Mouse (Mus musculus) liver, adult 2 months (tissue): ENCODE measurements at regions not wholly inside any gene's neighbourhood (a gene's known extent, or its start where the extent isn't known, plus 50 kb on each side); places are given as distances from the start of the nearest gene placed in this dataset.

ENCODE experiments used
- CTCF ChIP-seq: fragments of 200-500 bp; IDR thresholded peaks from 2 replicates; pipeline ENCODE4 v1.5.1; 2011; ENCODE audit warnings: low read depth, low read length, control low read depth
- POLR2A ChIP-seq: fragments of 200-500 bp; IDR thresholded peaks from 2 replicates; pipeline ENCODE4 v1.6.1; 2011; ENCODE audit warnings: low read length, control low read depth; ENCODE audit not compliant: insufficient read depth; ENCODE audit errors: extremely low read depth

- TF ChIP-seq CTCF: no peak
- no peak for TF ChIP-seq POLR2A
Observed at GRCm38 (mm10) chr6:94842856-94843255, 142.9 kb upstream of the Lrig1 start.
